Mouse (Mus musculus): ENCODE results near the gene Als2cl.

Als2cl gene

DNA sequence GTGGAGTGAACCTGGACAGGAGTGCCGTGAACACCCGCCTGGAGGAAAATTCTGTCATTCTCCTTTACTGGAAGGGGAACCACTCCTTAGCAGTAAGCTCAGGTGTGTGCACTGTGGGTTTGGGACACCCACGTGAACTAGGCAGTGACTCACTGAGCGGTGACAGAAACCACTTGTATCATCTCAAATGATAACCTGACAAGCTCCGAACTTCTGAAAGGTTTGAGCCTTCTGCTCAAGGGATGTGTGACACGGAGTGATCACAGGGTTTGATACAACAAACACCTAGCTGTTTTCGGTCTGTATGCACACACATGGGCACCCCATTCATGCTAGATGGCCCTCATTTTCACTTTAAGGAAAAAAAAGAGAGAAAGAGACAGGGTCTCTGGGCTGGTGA is 37.1 kb downstream of the Als2cl start, which contains the start of gene Fam240a:
Gene Fam240a, minus strand, starts transcription at position 76 of the 400 bp plus-strand sequence.
- no peak for DNase-seq (ENCODE audit: low read depth, low spot score)

DNA sequence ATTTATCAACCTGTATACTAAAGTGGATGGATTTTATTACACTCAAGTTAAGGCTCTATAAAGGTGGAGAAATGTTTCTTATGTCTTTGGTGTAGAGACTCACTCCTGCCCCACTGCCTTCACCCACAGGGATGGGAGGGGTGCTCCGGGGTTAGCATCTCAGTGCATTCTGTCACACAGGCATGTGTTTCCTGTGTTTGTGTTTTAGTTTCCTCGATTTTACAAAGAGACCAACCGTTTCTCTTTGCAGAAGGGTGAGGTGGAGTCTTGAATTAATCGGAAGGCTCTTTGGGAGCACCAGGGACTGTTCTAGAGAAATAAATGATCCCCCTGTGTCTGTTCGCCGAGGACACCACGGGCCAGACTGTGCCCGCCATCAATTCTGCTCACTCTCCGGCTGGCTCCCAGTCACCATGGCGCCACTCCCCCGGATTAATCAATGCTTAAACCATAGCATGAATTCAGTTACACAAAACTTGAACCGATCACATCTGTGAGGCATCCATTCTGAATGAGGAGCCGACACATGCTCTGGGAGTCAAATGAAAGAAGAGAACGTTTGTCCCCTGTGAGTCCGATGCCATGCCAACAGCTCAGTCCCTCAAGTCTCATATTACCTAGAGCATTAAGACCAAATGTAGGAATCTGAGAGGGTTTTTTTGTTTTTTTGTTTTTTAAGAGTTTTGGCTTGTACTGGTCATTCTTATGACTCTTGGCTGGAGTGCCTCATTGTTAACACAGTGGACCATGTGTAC is 41.2 kb downstream of the Als2cl start:
- no peak for DNase-seq (ENCODE audit: low read depth, low spot score)

DNA sequence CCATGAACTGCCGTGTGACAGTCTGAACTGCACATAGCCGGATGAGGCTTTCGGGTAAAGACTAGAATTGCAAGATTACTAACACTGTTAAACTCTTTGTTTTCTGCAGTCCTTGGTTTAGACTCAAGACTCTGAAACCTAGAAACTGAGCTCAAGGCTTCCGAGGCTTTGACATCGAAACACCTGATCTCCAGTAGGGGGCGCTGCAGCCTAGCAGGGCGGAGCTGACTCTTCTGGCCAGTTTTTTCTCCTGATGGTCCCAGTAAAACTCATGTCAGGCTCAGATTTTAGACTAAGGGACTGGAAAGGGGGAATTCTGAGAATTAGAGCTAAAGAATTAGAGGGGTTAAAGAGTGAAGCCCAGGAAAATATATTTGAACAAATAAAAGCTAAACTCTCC is 43.1 kb downstream of the Als2cl start:
- peak; percentile 60 for DNase-seq (ENCODE audit: low read depth, low spot score)

DNA sequence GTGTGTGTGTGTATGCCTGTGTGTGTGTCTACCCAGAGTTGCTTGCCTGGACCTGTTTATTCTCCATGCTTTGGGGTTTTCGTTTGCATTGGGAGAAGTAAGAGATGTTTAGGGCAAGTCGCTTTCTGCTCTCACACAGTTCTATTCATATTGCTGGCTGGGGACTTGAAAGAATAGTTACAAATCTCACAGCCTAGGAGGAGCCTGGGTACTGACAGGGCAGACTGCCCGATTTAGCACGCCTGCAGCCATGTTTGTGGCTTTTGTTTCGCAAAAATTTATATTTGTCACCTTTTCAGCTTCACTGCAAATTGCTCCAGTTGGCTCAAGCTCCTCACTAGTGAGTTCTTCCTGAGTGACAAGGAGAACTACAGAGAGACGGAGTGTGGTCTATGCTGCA is 51.9 kb downstream of the Als2cl start:
- no peak for DNase-seq (ENCODE audit: low read depth, low spot score)

DNA sequence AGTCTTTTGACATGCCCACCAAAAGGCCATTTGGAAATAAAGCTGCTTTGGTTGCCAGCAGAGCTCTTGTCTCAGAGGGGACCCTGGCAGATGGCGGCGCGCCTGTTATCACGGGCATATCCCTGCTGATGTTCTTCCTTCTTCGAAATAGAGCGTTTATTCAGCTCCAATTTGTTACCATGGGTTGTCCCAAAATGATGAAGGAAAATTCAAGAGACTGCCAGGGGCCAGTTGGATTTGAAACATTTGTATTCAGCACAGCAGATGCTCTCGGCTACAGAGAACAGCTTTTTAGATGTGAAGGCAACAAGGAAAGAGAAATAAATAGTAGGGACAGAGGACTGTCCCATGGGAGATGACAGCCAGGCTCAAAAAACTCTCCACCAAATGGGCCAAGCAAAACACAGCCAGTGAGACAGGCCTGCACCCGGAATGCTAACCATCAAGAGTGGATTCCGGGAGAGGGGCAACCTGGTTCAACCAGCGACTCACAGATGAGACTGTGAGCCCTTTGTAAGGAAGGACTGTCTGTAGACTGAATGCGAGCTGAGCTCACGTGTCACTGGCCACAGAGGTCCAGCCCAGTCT is 54.3 kb downstream of the Als2cl start:
- DNase-seq (ENCODE audit: low read depth, low spot score) = no peak

DNA sequence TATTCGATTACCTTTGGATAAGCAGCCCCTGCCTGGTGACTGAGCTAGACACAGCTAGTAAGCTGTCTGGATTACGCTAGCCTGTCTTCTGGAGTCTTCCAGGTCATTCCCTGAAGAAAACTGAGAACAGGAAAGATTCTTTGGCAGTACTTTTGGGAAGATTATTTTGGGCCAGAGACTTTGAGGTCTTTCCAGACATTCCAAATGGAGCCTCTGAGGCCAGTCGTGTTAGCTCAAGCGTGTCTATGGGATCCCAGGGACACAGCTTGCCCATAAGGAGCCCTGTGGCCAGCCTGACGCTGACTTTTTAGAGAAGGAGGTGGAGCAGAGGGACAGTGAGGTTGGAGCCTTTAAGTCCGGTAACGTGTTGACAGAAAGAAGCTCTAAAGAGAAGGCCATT is 56.3 kb downstream of the Als2cl start:
- DNase-seq (ENCODE audit: low read depth, low spot score) = no peak

DNA sequence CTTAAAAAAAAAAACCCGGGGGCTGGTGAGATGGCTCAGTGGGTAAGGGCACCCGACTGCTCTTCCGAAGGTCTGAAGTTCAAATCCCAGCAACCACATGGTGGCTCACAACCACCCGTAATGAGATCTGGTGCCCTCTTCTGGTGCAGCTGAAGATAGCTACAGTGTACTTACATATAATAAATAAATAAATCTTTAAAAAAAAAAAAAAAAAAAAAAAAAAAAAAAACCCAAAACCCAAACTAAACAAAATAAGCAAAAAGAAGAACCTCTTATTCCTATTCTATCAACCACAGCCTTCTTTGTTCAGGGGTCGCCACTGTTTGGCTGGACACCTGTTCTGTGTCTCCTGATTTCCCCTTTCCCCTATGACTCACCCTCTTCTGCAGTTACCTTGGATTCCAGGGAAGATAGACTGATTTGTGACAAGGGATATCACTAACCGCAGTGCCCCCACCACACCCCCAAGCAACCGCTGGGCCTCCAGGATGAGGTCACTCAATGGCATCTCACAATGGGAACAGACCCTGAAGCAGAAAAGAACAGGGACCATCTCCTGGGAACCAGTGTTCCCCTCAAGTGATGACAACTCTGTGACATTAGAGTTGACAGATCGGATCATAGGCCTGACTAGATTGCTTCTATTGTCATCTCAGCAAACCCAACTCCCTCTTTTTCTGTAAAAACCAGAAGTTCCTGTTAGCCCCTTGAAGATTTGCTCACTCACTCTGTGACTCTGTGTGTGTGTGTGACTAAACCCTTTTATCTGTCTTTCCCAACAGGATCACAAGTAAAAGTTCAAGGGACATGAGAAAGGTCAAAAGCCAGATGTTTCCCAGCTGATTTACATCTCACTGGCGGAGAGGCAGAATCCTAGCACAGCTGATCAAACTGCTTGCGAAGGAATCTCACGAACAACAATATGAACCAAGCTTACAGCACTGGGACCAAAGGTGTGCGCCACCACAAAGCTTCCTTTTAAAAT is 58.1 kb downstream of the Als2cl start:
- DNase-seq (ENCODE audit: low read depth, low spot score) = no peak

DNA sequence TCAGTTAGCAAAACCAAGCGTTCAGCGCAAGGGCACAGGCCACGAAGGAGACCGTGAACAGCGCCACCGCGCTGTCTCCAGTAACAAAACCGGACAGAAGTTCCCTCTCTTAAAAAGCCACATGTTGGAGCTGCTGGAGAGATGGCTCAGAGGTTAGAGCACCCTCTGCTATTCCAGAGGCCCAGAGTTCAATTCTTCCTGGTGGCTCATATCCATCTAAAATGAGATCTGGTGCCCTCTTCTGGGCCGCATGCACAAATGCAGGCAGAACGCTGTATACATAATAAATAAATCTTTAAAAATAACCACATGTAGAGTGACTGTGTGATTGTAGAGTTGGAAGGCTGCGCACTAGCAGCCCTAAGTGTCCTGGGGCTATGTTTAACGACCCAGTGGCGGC is 64.6 kb downstream of the Als2cl start:
- DNase-seq (ENCODE audit: low read depth, low spot score) = peak; percentile 38

DNA sequence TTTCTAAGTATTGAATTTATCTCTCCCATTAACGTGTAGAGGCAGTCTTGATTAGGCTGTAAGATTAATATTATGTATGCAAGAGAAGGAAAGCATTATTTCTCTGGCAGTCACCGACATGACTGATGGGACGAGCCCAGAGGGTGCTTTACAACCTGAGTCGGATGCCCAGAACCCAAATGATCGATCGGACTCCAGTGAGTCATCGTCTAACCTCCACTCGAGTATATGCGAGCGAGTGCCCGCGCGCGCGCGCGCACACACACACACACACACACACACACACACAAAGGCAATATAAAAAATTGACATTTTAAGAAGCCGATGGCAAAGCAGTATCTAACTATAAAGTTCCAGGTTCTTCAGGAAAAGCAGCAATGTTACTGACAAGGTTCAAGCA is 65.7 kb downstream of the Als2cl start:
- no peak for DNase-seq (ENCODE audit: low read depth, low spot score)

DNA sequence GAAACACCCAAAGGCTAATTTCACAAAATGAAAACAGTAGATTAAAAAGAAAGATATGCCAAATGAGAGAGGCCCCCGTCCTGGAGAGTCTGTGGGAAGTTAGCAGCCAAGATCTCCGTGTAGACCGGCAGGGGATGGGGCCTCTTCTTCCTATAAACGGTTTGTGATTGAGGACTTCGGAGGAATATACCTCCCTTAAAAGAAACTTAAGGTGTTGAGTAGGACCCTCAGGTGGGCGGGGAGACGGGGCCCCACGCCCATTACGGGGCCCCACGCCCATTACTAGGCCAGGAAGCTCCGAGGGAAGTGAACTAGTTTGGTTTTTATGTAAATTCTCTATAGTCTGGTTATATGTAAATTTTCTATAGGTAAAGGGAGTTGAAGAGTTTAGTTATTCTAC is 66.3 kb downstream of the Als2cl start, which contains the start of gene Tdgf1:
Gene Tdgf1, minus strand, starts transcription at position 233 of the 400 bp plus-strand sequence.
- no peak for DNase-seq (ENCODE audit: low read depth, low spot score)

DNA sequence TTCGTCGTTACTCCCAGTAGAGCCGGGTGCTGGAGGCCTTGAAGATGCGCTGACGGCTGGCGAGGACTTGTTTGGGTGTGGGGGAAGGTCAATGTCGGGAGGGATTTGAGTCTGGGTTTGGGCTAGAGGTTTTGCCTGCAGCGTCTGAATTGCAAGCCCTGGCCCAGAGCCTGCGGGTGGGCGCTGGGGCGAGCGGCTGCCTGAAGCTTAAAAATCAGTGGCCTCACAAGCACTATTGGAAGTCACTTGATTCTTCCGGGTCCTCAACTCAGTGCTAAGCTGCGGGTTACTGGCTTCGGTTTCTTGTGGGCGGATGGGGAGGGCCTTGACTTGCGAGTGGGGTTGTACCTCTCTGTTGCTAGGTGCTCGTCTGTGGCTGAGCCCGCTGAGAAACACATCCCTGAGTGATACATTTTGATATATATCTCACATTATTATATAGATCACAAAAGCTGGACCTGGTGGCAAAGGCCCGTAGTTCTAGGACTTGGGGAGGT is 66.9 kb downstream of the Als2cl start:
- DNase-seq (ENCODE audit: low read depth, low spot score) = no peak

DNA sequence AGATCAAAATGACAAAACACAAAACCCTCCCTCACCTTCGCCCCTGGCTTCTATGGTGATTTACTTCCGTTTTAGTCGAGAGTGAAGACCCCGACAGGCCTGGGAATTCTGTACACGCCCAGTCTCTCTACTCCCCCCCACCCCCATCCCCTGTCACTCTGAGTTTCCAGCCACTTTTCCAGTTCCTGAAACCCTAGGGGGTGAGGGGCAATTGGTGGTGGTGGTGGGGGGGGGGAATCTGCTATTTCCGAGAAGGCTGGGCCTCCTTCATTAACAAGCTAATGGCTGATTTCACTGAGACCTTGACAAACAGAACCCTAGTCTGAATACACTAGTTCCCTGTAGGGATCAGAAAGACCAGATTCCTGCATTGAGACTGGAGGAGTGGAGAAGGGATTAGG is 67.6 kb downstream of the Als2cl start:
- DNase-seq (ENCODE audit: low read depth, low spot score) = no peak

DNA sequence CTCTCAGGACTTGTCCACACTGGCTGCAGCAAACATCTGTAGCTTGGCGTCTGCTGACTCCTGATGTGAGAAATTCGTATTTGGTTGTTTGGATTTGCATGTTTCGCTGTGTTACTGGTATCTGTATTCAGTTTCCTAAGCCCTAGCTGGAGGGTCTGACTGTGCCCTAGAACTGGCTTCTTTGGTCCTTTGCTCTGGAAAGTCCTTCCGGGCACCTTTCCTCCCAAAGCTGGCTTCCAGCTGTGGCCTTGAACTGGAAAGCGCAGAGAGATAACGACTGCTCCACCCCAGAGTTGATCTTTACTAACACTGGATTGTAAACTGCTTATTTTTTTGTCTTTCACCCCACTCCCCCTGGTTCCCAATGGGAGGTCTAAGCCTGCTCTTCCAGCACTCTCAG is 68.2 kb downstream of the Als2cl start:
- DNase-seq (ENCODE audit: low read depth, low spot score) = no peak

DNA sequence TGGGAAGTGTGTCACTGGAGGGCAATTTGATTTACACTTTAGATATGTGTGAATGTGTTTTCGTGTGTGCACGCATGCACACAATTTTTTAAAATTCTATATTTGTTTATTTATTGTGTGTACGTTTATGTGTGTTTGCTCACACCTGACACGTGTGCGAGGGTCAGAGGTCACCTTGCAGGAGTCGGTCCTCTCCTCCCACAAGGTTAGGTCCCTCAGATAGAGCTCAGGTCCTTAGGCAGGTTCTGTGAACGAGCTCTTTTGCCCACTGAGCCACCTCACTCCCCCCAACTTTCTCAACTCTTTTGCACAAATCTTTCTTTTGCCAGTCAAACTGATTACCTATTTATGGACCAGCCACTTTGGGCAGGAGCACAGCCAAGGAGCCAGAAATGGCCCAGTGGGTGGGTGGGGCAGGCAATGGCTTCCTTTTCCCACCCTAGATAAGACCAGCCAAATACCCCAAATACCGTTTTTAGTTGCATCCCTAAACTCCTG is 69.2 kb downstream of the Als2cl start:
- DNase-seq (ENCODE audit: low read depth, low spot score) = no peak

DNA sequence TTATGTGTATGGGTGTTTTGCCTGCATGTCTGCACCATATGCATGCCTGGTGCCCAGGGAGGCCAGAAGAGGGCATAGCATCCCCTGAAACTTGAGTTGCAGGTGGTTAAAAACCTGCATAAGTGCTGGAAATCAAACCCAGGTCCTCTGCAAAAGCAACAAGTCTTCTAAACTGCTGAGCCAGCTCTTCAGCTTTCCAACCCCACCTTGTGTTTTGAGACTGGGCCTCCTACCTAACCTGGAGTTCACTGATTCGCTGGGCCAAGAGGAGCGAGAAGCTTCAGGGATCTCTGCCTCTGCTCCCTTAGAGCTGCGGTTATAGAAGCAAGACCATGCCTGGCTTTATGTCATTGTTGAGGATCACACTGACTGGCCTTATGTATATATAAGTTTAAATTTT is 70.4 kb downstream of the Als2cl start:
- DNase-seq (ENCODE audit: low read depth, low spot score) = no peak
